Mouse (Mus musculus): ENCODE results near the gene Sema4d. TPM values are rescaled to one million over a fixed set of nuclear protein-coding genes. Genes with fewer than 3 reads are reported as not detected.
A peak's percentile ranks its signal among the peaks of the same experiment; 100 is the strongest.

The Sema4d gene
- total RNA-seq, 2 experiments from 2014 or later: 9.6 to 10.2 TPM

DNA sequence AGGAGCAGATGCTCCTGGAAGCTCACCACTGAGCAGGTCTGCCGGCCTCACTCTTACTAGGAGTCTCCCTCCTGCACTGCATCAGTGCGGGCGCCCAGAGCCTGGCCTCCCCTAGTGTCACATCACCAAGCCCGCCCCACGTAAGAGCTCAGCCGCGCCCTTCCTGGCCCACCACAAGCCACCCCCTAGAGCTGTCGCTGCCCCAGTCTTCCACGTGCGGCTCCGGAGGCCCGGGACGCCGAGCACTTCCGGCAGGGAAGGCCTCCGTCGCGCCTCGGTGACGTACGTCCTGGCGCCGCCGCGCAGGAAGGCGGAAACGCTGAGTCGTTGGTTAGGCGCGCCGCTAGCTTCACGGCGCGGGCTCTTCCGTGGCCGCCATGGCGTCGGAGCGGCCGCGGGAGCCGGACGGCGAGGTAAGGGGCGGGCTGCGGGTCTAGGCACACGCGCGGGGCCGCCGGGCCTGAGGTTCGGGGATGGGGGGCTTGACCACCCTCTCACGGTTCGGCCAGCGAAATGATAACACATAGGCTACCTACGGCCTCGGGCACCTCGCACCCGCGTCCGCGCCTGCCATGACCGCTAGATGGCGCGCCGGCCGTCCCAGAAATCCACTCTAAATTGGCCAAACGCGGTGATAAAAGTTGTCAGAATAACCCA, 142.0 kb downstream of the Sema4d start, which contains the start of gene Secisbp2:
TSS of gene Secisbp2 (plus strand) at position 290 of the 657 bp plus-strand sequence.
- peak; percentile 89 for ATAC-seq (replicated peaks; ENCODE audit: low FRiP score, poor library complexity, severe bottlenecking)

DNA sequence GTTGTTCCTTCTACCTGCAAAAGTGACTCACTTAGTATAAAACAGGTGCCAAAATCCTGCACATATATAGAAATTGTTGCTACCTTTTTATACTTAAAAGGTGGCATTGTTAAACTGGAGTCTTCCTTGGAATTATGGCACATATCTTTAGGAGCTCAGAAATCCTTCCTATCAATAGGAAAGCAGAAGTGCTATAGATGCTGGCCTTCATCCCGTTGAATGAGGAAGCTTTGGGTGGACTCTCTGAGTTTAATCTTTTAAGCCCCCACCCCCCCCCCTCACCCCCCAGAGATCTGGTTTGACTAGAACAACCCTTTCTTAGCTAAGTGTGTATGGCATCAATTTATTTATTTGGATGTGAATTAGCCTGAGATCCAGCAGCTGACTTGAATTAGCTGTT, 143.8 kb downstream of the Sema4d start:
- no peak for ATAC-seq (replicated peaks; ENCODE audit: low FRiP score, poor library complexity, severe bottlenecking)

- no peak for ATAC-seq (replicated peaks; ENCODE audit: low FRiP score, poor library complexity, severe bottlenecking)
Measured at GRCm38 (mm10) chr13:51648237-51648636, 145.3 kb downstream of the Sema4d start.

- ATAC-seq (replicated peaks; ENCODE audit: low FRiP score, poor library complexity, severe bottlenecking): no peak
Measured at GRCm38 (mm10) chr13:51647770-51648169, 145.8 kb downstream of the Sema4d start.

- no peak for ATAC-seq (replicated peaks; ENCODE audit: low FRiP score, poor library complexity, severe bottlenecking)
Measured at GRCm38 (mm10) chr13:51646362-51647027, 147.1 kb downstream of the Sema4d start.

DNA sequence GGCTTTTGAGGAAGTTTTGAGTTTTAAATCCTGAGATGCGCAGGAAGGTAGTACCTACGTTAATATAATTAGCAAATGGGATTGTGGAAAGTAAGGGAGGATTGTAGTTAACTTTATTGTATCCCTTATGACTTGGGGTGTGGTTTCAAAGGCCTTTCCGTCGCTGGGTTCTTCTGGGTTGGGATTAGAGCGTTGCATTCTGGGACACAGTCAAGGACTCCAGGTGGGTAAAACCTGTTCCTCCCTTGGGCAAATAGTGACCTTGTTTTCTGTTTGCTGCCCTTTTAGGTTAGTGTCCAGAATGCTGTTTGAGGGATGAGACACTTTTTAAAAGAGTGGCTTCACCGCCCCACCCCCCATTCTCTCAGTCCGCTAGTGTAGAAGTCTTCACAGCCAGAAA, 147.7 kb downstream of the Sema4d start:
- ATAC-seq (replicated peaks; ENCODE audit: low FRiP score, poor library complexity, severe bottlenecking): peak; percentile 58

- ATAC-seq (replicated peaks; ENCODE audit: low FRiP score, poor library complexity, severe bottlenecking): peak; percentile 92
Measured at GRCm38 (mm10) chr13:51644829-51645789, 148.4 kb downstream of the Sema4d start, which contains the start of gene Cks2. TSS of gene Cks2 (plus strand) at chr13:51645232.

DNA sequence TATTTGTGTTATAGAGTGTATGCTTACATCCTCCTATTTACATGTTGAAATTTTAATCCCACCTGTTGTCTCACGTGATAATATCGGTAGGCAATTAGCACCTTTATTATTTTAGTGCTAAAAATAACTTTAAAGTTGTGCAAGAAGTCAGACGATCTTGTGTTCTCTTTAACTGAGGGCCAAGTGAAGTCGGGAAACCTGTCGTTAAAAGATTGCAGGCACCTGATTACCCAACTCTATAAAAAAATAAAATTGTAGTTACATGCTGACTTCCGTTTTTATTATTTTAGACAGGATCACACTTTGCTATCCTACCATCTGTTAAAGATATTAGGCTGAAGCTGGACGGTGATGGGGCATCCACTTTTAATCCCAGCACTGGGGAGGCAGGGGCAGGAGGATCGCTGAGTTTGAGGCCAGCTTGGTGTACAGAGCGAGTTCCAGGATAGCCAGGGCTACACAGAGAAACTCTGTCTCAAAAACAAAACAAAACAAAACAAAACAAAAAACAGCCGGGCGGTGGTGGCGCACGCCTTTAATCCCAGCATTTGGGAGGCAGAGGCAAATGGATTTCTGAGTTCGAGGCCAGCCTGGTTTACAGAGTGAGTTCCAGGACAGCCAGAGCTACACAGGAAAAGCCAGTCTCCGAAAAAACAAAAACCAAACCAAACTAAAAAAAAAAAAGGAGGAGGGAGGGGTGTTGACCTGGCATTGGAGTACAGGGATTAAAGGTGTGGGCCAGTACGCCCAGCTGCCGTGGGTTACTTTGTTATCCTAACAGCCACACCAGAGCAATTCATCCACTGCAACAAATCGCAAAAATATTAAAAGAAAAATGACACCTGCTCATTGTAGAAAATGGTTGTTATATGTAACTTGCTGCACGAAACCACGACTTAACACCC, 149.4 kb downstream of the Sema4d start:
- peak; percentile 33; the same call in 1 of the 2 replicates for ATAC-seq (replicated peaks; ENCODE audit: low FRiP score, poor library complexity, severe bottlenecking)

DNA sequence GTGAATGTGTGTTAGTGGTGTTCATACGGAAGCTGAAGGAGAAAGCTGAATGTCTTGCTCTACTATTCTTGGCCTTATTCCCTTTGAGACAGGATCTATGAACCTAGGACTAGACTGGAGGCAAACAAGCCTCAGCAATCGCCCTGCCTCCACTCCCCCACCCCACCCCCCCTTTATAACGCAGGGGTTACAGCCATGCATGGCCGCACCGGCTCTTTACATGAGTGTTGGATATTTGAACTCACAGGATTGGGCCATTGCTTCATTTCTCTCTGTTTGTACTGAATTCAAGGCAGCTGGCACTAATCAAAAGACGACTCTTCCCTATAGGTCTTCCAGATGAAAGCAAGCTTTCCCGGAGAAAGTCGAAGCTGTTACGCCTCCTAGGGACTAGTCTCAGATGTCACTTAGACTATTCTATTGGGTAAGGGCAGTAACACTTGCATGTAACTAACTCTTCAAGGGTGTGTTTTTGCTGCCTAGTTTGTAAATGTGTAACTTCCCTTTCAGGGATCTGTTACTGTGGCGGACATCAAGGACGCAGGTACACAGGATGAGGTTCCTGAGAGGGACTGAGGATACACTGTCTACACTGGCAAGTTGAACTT, 151.3 kb downstream of the Sema4d start:
- no peak for ATAC-seq (replicated peaks; ENCODE audit: low FRiP score, poor library complexity, severe bottlenecking)

- ATAC-seq (replicated peaks; ENCODE audit: low FRiP score, poor library complexity, severe bottlenecking): no peak
Measured at GRCm38 (mm10) chr13:51641424-51641823, 152.1 kb downstream of the Sema4d start.

DNA sequence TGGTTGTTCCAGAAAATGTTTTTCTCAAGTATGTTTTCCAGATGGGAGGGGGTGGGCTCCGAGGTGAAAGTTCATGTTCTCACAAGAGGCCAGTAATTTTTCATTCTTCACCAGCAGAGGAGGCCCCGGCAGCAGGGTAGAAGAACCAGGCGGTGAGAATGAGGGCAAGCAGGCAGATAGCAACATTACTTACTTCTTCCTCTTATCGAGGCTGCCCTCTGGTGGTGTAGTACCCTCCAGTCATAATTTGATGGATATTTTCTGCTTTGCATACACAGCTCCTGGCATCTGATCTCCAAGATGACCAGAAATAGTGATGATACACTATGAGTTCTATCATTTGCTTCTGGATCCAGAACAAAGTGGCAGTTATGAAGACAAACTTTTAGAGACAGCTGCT, 154.6 kb downstream of the Sema4d start:
- peak; percentile 61; the same call in 1 of the 2 replicates for ATAC-seq (replicated peaks; ENCODE audit: low FRiP score, poor library complexity, severe bottlenecking)

Other genes starting within 250 kb of the Sema4d start
- gene Shc3, start 224.3 kb downstream of the Sema4d start, total RNA-seq (2015; ENCODE audit: low replicate concordance): not detected in 2 replicates
- gene Shc3, start 224.3 kb downstream of the Sema4d start, total RNA-seq (2017; ENCODE audit: low replicate concordance): not detected in 2 replicates
- 498 and 632 TPM in 2 replicates for gene Cks2, start 148.5 kb downstream of the Sema4d start, total RNA-seq (2015; ENCODE audit: low replicate concordance)
- gene Cks2, start 148.5 kb downstream of the Sema4d start, total RNA-seq (2017; ENCODE audit: low replicate concordance): 273 and 310 TPM in 2 replicates
- gene Secisbp2, start 142.1 kb downstream of the Sema4d start, total RNA-seq (2015; ENCODE audit: low replicate concordance): 24.1 and 28.9 TPM in 2 replicates
- 27.6 and 31.5 TPM in 2 replicates for gene Secisbp2, start 142.1 kb downstream of the Sema4d start, total RNA-seq (2017; ENCODE audit: low replicate concordance)
- gene Gadd45g, start 52.9 kb upstream of the Sema4d start, total RNA-seq (2015; ENCODE audit: low replicate concordance): 4.3 TPM in 1 of 2 replicates, not detected in the other
- 9.4 TPM in 1 of 2 replicates, not detected in the other for gene Gadd45g, start 52.9 kb upstream of the Sema4d start, total RNA-seq (2017; ENCODE audit: low replicate concordance)

Data from erythroid progenitor cell, adult 5-6 weeks (primary cell).